Mouse (Mus musculus) heart, adult 2 months (tissue): ENCODE results near the gene Ap5b1. TPM values are rescaled to one million over a fixed set of nuclear protein-coding genes. Genes with fewer than 3 reads are reported as not detected.

Source experiments
- DNase-seq, 2 experiments: peaks; one replicate each; pipeline ENCODE4 v3.0.0; 2021
- H3K27ac ChIP-seq: fragments of 200-600 bp; 2 replicates; pipeline ENCODE4 v1.8.1; 2022
- H3K27me3 ChIP-seq: fragments of 200-500 bp; 2 replicates; pipeline ENCODE4 v1.6.1; 2012; ENCODE audit warnings: mild to moderate bottlenecking, low read length, inconsistent platforms, mixed read lengths; ENCODE audit not compliant: control insufficient read depth, insufficient read depth
- H3K36me3 ChIP-seq: fragments of 200-500 bp; 2 replicates; pipeline ENCODE4 v1.6.1; 2012; ENCODE audit warnings: low read length, inconsistent platforms; ENCODE audit not compliant: control insufficient read depth, insufficient read depth
- H3K4me1 ChIP-seq: fragments of 200-500 bp; 2 replicates; pipeline ENCODE4 v1.6.1; 2011; ENCODE audit warnings: low read length; ENCODE audit not compliant: control insufficient read depth, insufficient read depth
- H3K4me3 ChIP-seq: fragments of 200-600 bp; 2 replicates; pipeline ENCODE4 v1.8.1; 2022
- H3K79me2 ChIP-seq: fragments of 200-500 bp; replicated peaks from 2 replicates; pipeline ENCODE4 v1.6.1; 2012; ENCODE audit warnings: mild to moderate bottlenecking, inconsistent platforms, low read length, moderate library complexity, mixed read lengths; ENCODE audit not compliant: control insufficient read depth, insufficient read depth
- H3K9ac ChIP-seq: fragments of 200-500 bp; 2 replicates; pipeline ENCODE4 v1.6.1; 2012; ENCODE audit warnings: low read depth, mild to moderate bottlenecking, control low read depth, inconsistent platforms, low read length, mixed read lengths
- CTCF ChIP-seq: fragments of 200-600 bp; IDR thresholded peaks from 2 replicates; pipeline ENCODE4 v1.8.1; 2022; ENCODE audit warnings: antibody characterized with exemption, mild to moderate bottlenecking, moderate library complexity
- EP300 ChIP-seq: fragments of 200-500 bp; IDR thresholded peaks from 2 replicates; pipeline ENCODE4 v1.6.1; 2011; ENCODE audit warnings: low read depth, low read length, control low read depth; ENCODE audit not compliant: insufficient read depth
- POLR2A ChIP-seq: fragments of 200-500 bp; IDR thresholded peaks from 2 replicates; pipeline ENCODE4 v1.6.1; 2011; ENCODE audit warnings: mild to moderate bottlenecking, low read depth, low read length, control low read depth; ENCODE audit not compliant: insufficient read depth
- WGBS: fragments of 180-500 bp; shearing (Covaris S2); methylation state at CpG from one replicate; pipeline ENCODE4 v1.1.7; 2018; 5-methylcytosine and 5-hydroxymethylcytosine counted together
- intact Hi-C: fragments of 180-260 bp; cut with DNase I; formaldehyde crosslinking; loops from one replicate; pipeline ENCODE4 v1.15.1; 2025
- polyA plus RNA-seq: library from polyadenylated mRNA; depleted of rRNA; stranded (reverse); fragments of >200 nt; gene quantifications from 2 replicates; pipeline ENCODE4 v1.2.3, GENCODE M21; 2012
- total RNA-seq, 2 experiments: library from RNA; stranded (reverse); gene quantifications; 2 replicates each; pipeline ENCODE4 v1.2.3; 2021

The Ap5b1 gene
- total and polyA plus RNA-seq, 3 experiments = 3.0 to 3.3 (median 3.1) TPM

DNA sequence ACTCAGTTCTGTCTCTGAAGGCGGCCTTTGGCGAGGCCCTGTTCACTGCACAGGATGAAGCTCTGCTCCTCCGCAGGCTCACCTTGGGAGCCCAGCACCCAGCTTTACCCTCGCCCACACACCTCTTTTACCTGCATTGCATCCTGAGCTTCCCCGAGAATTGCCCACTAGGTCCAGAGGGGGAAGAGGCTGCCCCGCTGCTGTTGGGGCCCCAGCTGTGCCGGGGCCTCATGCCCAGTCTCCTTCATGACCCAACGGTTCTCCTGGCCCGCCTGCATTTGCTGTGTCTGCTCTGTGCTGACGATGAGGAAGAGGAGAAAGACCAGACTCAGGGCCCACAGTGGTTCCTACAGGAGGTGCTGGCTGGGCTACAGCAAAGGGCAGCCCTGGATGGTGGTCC lies 1.7 kb downstream of the Ap5b1 start:
- H3K27me3 ChIP-seq = no peaks in the 10 kb centered on the region
- H3K4me3 ChIP-seq = no peak overlapping the region
- TF ChIP-seq POLR2A = no peak
- no peak for TF ChIP-seq EP300
- no peak overlapping the region for H3K9ac ChIP-seq
- no peak overlapping the region for H3K27ac ChIP-seq
- H3K4me1 ChIP-seq = peaks cover 4% of the 10 kb centered on the region; the same call in 1 of the 2 replicates
- H3K36me3 ChIP-seq = no peaks in the 10 kb centered on the region
- DNase-seq = no peak
- H3K79me2 ChIP-seq = peaks cover 1% of the 10 kb centered on the region; the same call in 1 of the 2 replicates
- intact Hi-C loops = loop anchor here (2.0 kb wide), 2 partner anchors 39 to 67 kb away; partner anchors contain the start of gene Rela
- WGBS = 89% methylated on average over 10 of the region's 10 CpGs

DNA sequence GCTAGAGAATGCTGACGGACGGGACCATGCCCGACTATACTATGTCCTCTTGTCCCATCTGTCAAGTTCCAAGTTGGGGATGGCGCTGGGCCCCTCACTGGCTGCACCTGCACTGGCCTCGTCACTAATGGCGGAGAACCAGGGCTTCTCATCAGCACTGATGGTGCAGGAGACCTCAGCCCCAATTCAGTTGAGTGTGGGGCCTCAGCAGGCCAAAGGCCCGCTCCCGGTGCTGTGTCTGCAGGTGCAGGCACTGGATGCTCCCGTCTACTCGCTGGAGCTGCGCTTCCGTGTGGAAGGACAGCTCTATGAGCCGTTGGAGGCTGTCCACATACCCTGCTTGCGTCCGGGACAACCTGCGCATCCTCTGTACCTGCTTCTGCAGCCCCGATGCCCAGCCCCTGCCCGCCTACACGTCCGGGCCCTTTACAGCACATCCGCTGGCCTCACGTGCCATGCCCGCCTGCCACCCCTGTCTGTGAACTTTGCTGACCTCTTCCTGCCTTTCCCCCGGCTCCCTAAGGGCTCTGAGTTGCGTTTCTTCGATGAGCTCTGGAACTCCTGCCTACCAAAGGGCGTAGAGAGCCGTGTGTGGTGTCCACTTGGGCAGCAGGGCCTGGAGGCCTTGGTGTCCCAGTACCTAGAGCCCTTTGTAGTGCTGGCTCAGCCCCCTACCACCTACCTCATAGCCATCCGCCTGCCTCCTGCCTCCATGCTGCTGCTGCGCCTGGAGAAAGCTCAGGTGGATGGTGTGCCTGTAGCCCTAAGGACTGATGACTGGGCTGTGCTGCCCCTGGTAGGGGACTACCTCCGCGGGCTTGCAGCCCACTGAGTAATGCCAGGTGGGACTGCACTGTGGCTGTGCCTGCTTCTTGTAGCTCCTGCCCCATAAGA lies 2.8 kb downstream of the Ap5b1 start:
- Histone ChIP-seq H3K79me2 (peaks cover 1% of the 10 kb centered on the region; the same call in 1 of the 2 replicates), H3K4me3 (no peak overlapping the region), H3K36me3 (no peaks in the 10 kb centered on the region), H3K4me1 (peaks cover 4% of the 10 kb centered on the region; the same call in 1 of the 2 replicates), H3K27ac (no peak overlapping the region), H3K9ac (no peak overlapping the region), H3K27me3 (no peaks in the 10 kb centered on the region)
- TF ChIP-seq POLR2A (no peak), EP300 (no peak), CTCF (no peak)
- intact Hi-C loops = no loop called here
- WGBS = 93% methylated on average over 32 of the region's 32 CpGs
- DNase-seq = no peak

DNA sequence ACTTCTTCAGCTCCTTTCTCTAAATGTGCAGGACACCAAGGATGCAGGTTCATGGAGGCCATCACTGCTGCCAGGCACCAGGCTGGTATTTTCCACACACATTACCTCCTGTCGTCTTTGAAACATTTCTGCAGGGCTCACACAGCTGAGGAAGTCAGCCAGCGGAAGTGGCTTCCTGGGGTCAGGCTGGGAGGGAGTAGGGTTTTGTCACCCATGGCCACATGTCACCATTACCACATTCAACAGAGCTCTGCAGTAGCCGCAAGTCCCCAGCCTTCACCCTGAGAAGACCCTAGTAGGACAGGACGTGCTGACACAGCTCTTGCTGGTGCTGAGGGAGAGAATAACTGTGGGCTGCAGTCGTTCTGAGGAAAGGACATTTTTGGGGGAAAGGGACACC lies 4.0 kb downstream of the Ap5b1 start:
- peak in 1 of 2 experiments; percentile 56 for DNase-seq
- H3K79me2 ChIP-seq = peaks cover 1% of the 10 kb centered on the region; the same call in 1 of the 2 replicates
- no peaks in the 10 kb centered on the region for H3K27me3 ChIP-seq
- H3K36me3 ChIP-seq = no peaks in the 10 kb centered on the region
- no peak overlapping the region; the same call in 1 of the 2 replicates for H3K27ac ChIP-seq
- no peak for TF ChIP-seq EP300
- no peak for TF ChIP-seq POLR2A
- TF ChIP-seq CTCF = no peak
- 57% methylated on average over 5 of the region's 5 CpGs for WGBS
- H3K9ac ChIP-seq = no peak overlapping the region
- no peak overlapping the region for H3K4me3 ChIP-seq
- intact Hi-C loops = no loop called here
- peaks cover 3% of the 10 kb centered on the region; the same call in 1 of the 2 replicates for H3K4me1 ChIP-seq

DNA sequence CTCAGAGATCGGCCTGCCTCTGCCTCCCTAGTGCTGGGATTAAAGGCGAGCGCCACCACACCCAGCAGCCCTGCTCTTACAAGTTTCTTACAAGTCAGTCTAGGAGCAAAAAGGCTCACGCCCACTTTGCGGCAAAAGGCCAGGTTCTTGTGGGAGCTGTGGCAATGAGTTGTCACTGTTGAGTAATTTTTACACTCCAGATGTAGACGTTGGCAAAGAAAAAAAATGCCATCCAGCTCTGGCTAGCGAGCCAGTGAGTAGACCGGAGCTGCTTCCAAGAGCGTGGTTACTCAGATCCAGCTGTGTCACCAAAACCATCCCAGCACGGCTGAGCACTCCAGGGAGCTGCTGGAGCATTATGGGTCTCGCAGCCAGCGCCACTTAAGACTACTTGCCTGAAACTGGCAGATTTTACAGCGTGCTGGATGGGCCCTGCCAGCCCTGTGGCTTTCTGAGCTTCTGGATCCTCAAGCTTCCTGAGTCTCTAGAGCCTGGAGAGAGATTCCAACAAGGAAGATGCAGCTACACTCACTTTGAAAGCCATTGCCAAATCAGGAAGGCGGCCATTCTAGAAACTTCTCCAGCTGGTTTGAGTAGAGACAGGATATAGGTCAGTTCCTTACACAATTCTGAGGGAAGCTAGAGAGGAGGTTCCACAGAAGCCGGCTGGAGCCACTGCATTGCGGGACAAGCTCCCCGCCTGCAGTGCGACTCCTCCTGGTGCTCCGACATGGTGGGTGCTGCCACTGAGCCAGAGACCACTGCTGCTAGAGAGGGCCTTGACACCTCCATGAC lies 4.7 kb downstream of the Ap5b1 start:
- WGBS = 74% methylated on average over 19 of the region's 19 CpGs
- TF ChIP-seq EP300 = no peak
- TF ChIP-seq CTCF = no peak
- no peak for TF ChIP-seq POLR2A
- H3K4me3 ChIP-seq = no peak overlapping the region
- peak overlapping the region; percentile 5 for H3K27ac ChIP-seq
- H3K4me1 ChIP-seq = peaks cover 1% of the 10 kb centered on the region; the same call in 1 of the 2 replicates
- no peak overlapping the region for H3K9ac ChIP-seq
- DNase-seq = peak; percentile 43 to 65
- H3K27me3 ChIP-seq = no peaks in the 10 kb centered on the region
- H3K79me2 ChIP-seq = peaks cover 1% of the 10 kb centered on the region; the same call in 1 of the 2 replicates
- no peaks in the 10 kb centered on the region for H3K36me3 ChIP-seq
- intact Hi-C loops = no loop called here

GRCm38 (mm10) chr19:5575336-5575735 lies 7.5 kb downstream of the Ap5b1 start:
- no peak for TF ChIP-seq POLR2A
- TF ChIP-seq EP300 = no peak
- no peak for TF ChIP-seq CTCF
- 100% methylated on average over 1 of the region's 1 CpGs for WGBS
- H3K27ac ChIP-seq = no peak overlapping the region
- no peaks in the 10 kb centered on the region for H3K79me2 ChIP-seq
- H3K27me3 ChIP-seq = no peaks in the 10 kb centered on the region
- no peaks in the 10 kb centered on the region for H3K4me1 ChIP-seq
- no peak overlapping the region for H3K9ac ChIP-seq
- no peak overlapping the region for H3K4me3 ChIP-seq
- intact Hi-C loops = no loop called here
- no peaks in the 10 kb centered on the region for H3K36me3 ChIP-seq
- DNase-seq = no peak

DNA sequence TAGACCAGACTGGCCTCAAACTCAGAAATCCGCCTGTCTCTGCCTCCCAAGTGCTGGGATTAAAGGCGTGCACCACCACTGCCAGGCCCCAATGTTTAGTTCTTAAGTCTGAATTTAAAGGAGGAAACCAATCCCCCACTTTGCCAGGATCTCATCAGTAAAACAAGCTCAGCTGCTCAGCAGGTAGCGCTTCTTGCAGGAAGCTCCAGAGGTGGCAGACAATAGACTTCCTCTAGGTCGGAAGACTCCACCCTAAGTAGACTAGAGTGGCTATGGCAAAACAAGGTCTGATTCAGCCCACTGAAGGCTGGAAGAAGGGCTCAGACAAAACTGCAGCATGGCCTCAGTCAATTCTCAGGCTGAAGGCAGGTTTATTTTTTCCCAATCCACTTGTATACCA lies 12.1 kb downstream of the Ap5b1 start:
- DNase-seq = no peak
- H3K4me3 ChIP-seq = no peak overlapping the region
- TF ChIP-seq POLR2A (no peak), CTCF (no peak), EP300 (no peak)
- H3K79me2 ChIP-seq = no peaks in the 10 kb centered on the region
- H3K9ac ChIP-seq = no peak overlapping the region
- H3K27ac ChIP-seq = peak overlapping the region; percentile 28; the same call in 1 of the 2 replicates
- no peaks in the 10 kb centered on the region for H3K4me1 ChIP-seq
- no peaks in the 10 kb centered on the region for H3K27me3 ChIP-seq
- intact Hi-C loops = no loop called here
- 62% methylated on average over 4 of the region's 4 CpGs for WGBS
- H3K36me3 ChIP-seq = no peaks in the 10 kb centered on the region
